Mouse (Mus musculus): ENCODE results near the gene Cntn2. TPM values are rescaled to one million over a fixed set of nuclear protein-coding genes. Genes with fewer than 3 reads are reported as not detected.

Gene Cntn2
- polyA plus RNA-seq (2012; rRNA removed): 0.26 and 0.36 TPM in 2 replicates

- DNase-seq (ENCODE audit: low read depth): no peak
Measured at GRCm38 (mm10) chr1:132542762-132543306, at the start of gene Cntn2. Gene Cntn2, minus strand, starts transcription at chr1:132543256.

GRCm38 (mm10) chr1:132592145-132592544 is 49.1 kb upstream of the Cntn2 start:
- no peak for DNase-seq (ENCODE audit: low read depth)

- DNase-seq (ENCODE audit: low read depth): no peak
Measured at GRCm38 (mm10) chr1:132591399-132591930, 48.4 kb upstream of the Cntn2 start.

GRCm38 (mm10) chr1:132586679-132587201 is 43.7 kb upstream of the Cntn2 start:
- DNase-seq (ENCODE audit: low read depth): no peak

GRCm38 (mm10) chr1:132585376-132585775 is 42.3 kb upstream of the Cntn2 start:
- DNase-seq (ENCODE audit: low read depth): no peak

GRCm38 (mm10) chr1:132582998-132583604 is 40.0 kb upstream of the Cntn2 start:
- no peak for DNase-seq (ENCODE audit: low read depth)

GRCm38 (mm10) chr1:132581845-132582839 is 39.1 kb upstream of the Cntn2 start:
- no peak for DNase-seq (ENCODE audit: low read depth)

GRCm38 (mm10) chr1:132580063-132580462 is 37.0 kb upstream of the Cntn2 start:
- no peak for DNase-seq (ENCODE audit: low read depth)

- DNase-seq (ENCODE audit: low read depth): no peak
Measured at GRCm38 (mm10) chr1:132576845-132577244, 33.8 kb upstream of the Cntn2 start.

GRCm38 (mm10) chr1:132572851-132573250 is 29.8 kb upstream of the Cntn2 start:
- no peak for DNase-seq (ENCODE audit: low read depth)

- no peak for DNase-seq (ENCODE audit: low read depth)
Measured at GRCm38 (mm10) chr1:132571613-132572012, 28.6 kb upstream of the Cntn2 start.

- no peak for DNase-seq (ENCODE audit: low read depth)
Measured at GRCm38 (mm10) chr1:132570906-132571305, 27.9 kb upstream of the Cntn2 start.

- no peak for DNase-seq (ENCODE audit: low read depth)
Measured at GRCm38 (mm10) chr1:132570068-132570780, 27.2 kb upstream of the Cntn2 start.

GRCm38 (mm10) chr1:132569516-132569915 is 26.5 kb upstream of the Cntn2 start:
- no peak for DNase-seq (ENCODE audit: low read depth)

- DNase-seq (ENCODE audit: low read depth): peak; percentile 87
Measured at GRCm38 (mm10) chr1:132567336-132568125, 24.5 kb upstream of the Cntn2 start.

- DNase-seq (ENCODE audit: low read depth): no peak
Measured at GRCm38 (mm10) chr1:132565766-132566165, 22.7 kb upstream of the Cntn2 start.

- DNase-seq (ENCODE audit: low read depth): no peak
Measured at GRCm38 (mm10) chr1:132564946-132565345, 21.9 kb upstream of the Cntn2 start.

GRCm38 (mm10) chr1:132562337-132562795 is 19.3 kb upstream of the Cntn2 start:
- DNase-seq (ENCODE audit: low read depth): no peak

GRCm38 (mm10) chr1:132560907-132561700 is 18.0 kb upstream of the Cntn2 start:
- DNase-seq (ENCODE audit: low read depth): peak; percentile 62

GRCm38 (mm10) chr1:132559045-132559444 is 16.0 kb upstream of the Cntn2 start:
- DNase-seq (ENCODE audit: low read depth): no peak
